Mouse (Mus musculus): ENCODE data around the gene Memo1. TPM values are rescaled to one million over a fixed set of nuclear protein-coding genes. Genes with fewer than 3 reads are reported as not detected.

Memo1 gene
- polyA plus RNA-seq, 1 experiment from 2014 or later = 86.7 TPM

DNA sequence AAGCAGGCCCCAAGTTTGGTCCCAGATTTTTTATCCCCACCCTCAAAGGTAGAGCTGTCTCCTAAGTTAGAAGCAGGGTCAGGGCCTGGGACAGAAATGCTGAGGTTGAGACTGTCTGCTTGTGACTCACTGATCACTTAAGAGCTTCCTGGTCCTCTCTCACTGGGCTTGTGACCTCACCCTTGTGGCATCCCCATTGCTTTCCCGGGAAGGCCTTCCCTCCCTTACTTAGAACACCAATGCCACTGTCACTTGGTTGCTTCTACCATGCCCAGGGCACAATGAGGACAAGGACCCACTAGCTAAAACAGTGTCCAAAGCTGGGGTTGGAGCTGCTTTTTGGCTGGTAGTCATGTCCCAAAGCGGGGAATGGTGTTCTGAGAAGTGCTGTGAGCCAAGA lies 6.7 kb downstream of the Memo1 start:
- H3K9me3 ChIP-seq (ENCODE audit: control insufficient read depth, low read length) = no peaks in the 10 kb centered on the region
- no peak for ATAC-seq (replicated peaks; ENCODE audit: low FRiP score, low TSS enrichment, low read depth)
- no peaks in the 10 kb centered on the region for H3K36me3 ChIP-seq (ENCODE audit: control insufficient read depth, insufficient read depth, low read length)
- H3K27me3 ChIP-seq (replicated peaks; ENCODE audit: control insufficient read depth, insufficient read depth, low read length) = no peaks in the 10 kb centered on the region
- H3K9ac ChIP-seq (ENCODE audit: low read length) = no peak overlapping the region
- peaks cover 12% of the 10 kb centered on the region for H3K4me1 ChIP-seq (replicated peaks; ENCODE audit: control insufficient read depth, insufficient read depth, low read length)
- H3K27ac ChIP-seq (ENCODE audit: low read depth) = no peak overlapping the region
- 82% methylated on average over 2 of the region's 2 CpGs for WGBS
- no peak for DNase-seq (ENCODE audit: low spot score)
- H3K4me3 ChIP-seq (ENCODE audit: low read depth, low read length) = no peak overlapping the region
- no peak overlapping the region for H3K4me2 ChIP-seq (ENCODE audit: low read length)

DNA sequence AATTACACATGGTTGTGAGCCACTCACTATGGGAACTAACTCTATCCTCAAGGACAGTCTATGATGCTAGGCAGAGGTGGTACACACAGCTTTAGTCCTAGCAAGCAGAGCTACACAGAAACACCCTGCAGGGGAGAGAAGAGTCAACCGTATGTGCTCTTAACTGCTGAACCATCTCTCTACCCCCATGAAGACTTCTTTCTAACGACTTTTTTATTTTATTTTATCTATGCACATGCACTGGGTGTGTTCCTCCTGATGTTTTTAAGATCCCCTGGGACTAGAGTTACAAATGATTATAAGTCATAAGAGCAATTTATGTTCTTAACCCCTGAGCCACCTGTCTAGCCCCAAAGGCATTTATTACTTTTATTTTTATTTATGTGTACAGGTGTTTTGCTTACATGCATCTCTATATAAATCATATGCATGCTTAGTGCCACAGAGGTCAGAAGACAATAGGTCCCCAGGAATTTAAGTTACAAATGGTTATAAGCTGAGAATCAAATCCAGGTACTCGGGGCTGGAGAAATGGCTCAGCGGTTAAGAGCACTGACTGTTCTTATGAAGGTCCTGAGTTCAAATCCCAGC lies 9.1 kb downstream of the Memo1 start:
- Histone ChIP-seq H3K27me3 (replicated peaks; ENCODE audit: control insufficient read depth, insufficient read depth, low read length) (no peaks in the 10 kb centered on the region), H3K4me1 (replicated peaks; ENCODE audit: control insufficient read depth, insufficient read depth, low read length) (peaks cover 6% of the 10 kb centered on the region; the same call in 1 of the 2 replicates), H3K4me2 (ENCODE audit: low read length) (no peak overlapping the region), H3K4me3 (ENCODE audit: low read depth, low read length) (no peak overlapping the region), H3K9me3 (ENCODE audit: control insufficient read depth, low read length) (no peaks in the 10 kb centered on the region), H3K36me3 (ENCODE audit: control insufficient read depth, insufficient read depth, low read length) (no peaks in the 10 kb centered on the region), H3K9ac (ENCODE audit: low read length) (no peak overlapping the region), H3K27ac (ENCODE audit: low read depth) (no peak overlapping the region)
- no peak for DNase-seq (ENCODE audit: low spot score)
- ATAC-seq (replicated peaks; ENCODE audit: low FRiP score, low TSS enrichment, low read depth) = no peak
- WGBS = 76% methylated on average over 4 of the region's 4 CpGs

DNA sequence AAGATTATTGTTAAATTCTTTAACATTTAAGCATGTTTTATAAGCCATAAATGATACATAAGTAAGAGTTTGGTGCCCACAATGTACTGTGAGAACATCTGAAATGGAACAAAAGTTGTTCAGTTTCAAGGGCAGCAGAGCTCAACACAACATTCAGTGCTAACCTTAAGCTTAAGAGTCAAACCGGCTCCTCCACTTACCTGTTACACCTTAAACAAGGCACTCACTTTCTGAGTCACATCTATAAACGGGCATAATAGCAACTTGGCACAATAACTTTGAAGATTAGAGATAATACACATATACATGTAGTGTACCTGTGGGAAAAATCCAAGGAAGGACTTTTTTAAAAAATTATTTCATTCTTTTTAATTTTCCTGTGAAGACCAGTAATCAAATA lies 9.6 kb downstream of the Memo1 start:
- no peak for DNase-seq (ENCODE audit: low spot score)
- Histone ChIP-seq H3K36me3 (ENCODE audit: control insufficient read depth, insufficient read depth, low read length) (no peaks in the 10 kb centered on the region), H3K9ac (ENCODE audit: low read length) (no peak overlapping the region), H3K4me1 (replicated peaks; ENCODE audit: control insufficient read depth, insufficient read depth, low read length) (peaks cover 2% of the 10 kb centered on the region; the same call in 1 of the 2 replicates), H3K4me2 (ENCODE audit: low read length) (no peak overlapping the region), H3K27ac (ENCODE audit: low read depth) (no peak overlapping the region), H3K27me3 (replicated peaks; ENCODE audit: control insufficient read depth, insufficient read depth, low read length) (no peaks in the 10 kb centered on the region), H3K4me3 (ENCODE audit: low read depth, low read length) (no peak overlapping the region), H3K9me3 (ENCODE audit: control insufficient read depth, low read length) (no peaks in the 10 kb centered on the region)
- 84% methylated on average over 2 of the region's 2 CpGs for WGBS
- ATAC-seq (replicated peaks; ENCODE audit: low FRiP score, low TSS enrichment, low read depth) = no peak

DNA sequence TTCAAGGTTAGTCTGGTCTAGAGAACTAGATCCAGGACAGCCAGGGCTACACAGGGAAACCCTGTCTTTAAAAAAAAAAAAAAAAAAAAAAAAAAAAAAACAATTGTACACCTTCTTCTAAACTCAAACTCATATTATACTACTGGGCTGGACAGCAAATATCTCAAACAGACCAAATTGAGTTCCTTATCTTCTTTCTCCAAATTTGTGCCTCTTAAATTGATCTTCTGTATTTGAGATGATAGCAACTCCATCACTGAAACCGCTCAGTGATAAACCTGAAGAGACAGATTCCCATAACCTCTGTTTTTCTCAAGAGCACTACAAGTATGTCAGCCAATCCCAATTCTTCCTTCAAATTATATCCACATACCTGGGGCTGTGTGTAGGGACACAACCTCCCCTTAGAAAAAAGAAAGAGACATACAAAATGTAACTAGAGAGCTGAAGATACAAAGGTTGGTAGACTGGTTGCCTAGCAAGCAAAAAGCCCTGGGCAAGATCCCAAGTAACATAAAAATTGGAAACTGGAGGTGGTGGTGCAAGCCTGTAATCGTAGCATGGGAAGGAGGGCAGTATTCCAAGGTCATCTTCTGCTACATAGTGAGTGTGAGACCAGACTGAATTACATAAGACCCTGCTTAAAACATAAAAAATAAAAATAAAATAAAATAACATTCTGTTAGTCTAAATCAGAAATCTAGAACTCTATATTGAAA lies 10.8 kb downstream of the Memo1 start:
- Histone ChIP-seq H3K27ac (ENCODE audit: low read depth) (no peak overlapping the region), H3K27me3 (replicated peaks; ENCODE audit: control insufficient read depth, insufficient read depth, low read length) (no peaks in the 10 kb centered on the region), H3K4me2 (ENCODE audit: low read length) (no peak overlapping the region), H3K9ac (ENCODE audit: low read length) (no peak overlapping the region), H3K9me3 (ENCODE audit: control insufficient read depth, low read length) (no peaks in the 10 kb centered on the region), H3K4me1 (replicated peaks; ENCODE audit: control insufficient read depth, insufficient read depth, low read length) (no peaks in the 10 kb centered on the region), H3K36me3 (ENCODE audit: control insufficient read depth, insufficient read depth, low read length) (no peaks in the 10 kb centered on the region), H3K4me3 (ENCODE audit: low read depth, low read length) (no peak overlapping the region)
- 85% methylated on average over 2 of the region's 2 CpGs for whole genome bisulfite sequencing
- DNase-seq (ENCODE audit: low spot score) (no peak), ATAC-seq (replicated peaks; ENCODE audit: low FRiP score, low TSS enrichment, low read depth) (no peak)

DNA sequence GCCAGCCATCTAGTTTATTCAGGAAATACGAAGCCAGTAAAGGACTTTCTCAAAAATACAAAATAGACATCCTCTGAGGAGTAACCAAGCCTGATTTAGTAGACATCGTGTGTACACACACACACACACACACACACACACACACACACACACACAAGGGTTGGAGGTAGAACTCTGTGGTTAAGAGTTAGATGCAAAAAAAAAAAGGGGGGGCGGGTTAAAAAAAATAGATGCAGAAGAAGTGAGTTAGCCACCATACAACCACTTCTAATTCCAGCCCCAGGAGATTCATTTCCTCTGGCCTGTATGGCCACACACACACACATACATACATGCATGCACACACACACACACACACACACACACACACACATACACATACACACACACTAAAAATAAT lies 13.3 kb downstream of the Memo1 start:
- H3K4me3 ChIP-seq (ENCODE audit: low read depth, low read length) = no peak overlapping the region
- WGBS = 90% methylated on average over 3 of the region's 3 CpGs
- no peaks in the 10 kb centered on the region for H3K4me1 ChIP-seq (replicated peaks; ENCODE audit: control insufficient read depth, insufficient read depth, low read length)
- DNase-seq (ENCODE audit: low spot score) = no peak
- no peaks in the 10 kb centered on the region for H3K27me3 ChIP-seq (replicated peaks; ENCODE audit: control insufficient read depth, insufficient read depth, low read length)
- H3K36me3 ChIP-seq (ENCODE audit: control insufficient read depth, insufficient read depth, low read length) = no peaks in the 10 kb centered on the region
- H3K9me3 ChIP-seq (ENCODE audit: control insufficient read depth, low read length) = no peaks in the 10 kb centered on the region
- ATAC-seq (replicated peaks; ENCODE audit: low FRiP score, low TSS enrichment, low read depth) = no peak
- no peak overlapping the region for H3K27ac ChIP-seq (ENCODE audit: low read depth)
- H3K4me2 ChIP-seq (ENCODE audit: low read length) = no peak overlapping the region
- no peak overlapping the region for H3K9ac ChIP-seq (ENCODE audit: low read length)

- no peak overlapping the region for H3K4me3 ChIP-seq (ENCODE audit: low read depth, low read length)
- H3K9me3 ChIP-seq (ENCODE audit: control insufficient read depth, low read length) = no peaks in the 10 kb centered on the region
- no peaks in the 10 kb centered on the region for H3K4me1 ChIP-seq (replicated peaks; ENCODE audit: control insufficient read depth, insufficient read depth, low read length)
- H3K4me2 ChIP-seq (ENCODE audit: low read length) = no peak overlapping the region
- H3K27me3 ChIP-seq (replicated peaks; ENCODE audit: control insufficient read depth, insufficient read depth, low read length) = no peaks in the 10 kb centered on the region
- no peak overlapping the region for H3K9ac ChIP-seq (ENCODE audit: low read length)
- WGBS = 94% methylated on average over 8 of the region's 8 CpGs
- H3K27ac ChIP-seq (ENCODE audit: low read depth) = no peak overlapping the region
- no peaks in the 10 kb centered on the region for H3K36me3 ChIP-seq (ENCODE audit: control insufficient read depth, insufficient read depth, low read length)
- no peak for ATAC-seq (replicated peaks; ENCODE audit: low FRiP score, low TSS enrichment, low read depth)
- no peak for DNase-seq (ENCODE audit: low spot score)
These were observed 16.1 kb downstream of the Memo1 start for GRCm38 (mm10) chr17:74278966-74279869.

GRCm38 (mm10) chr17:74274471-74274870 lies 20.9 kb downstream of the Memo1 start:
- ATAC-seq (replicated peaks; ENCODE audit: low FRiP score, low TSS enrichment, low read depth) = no peak
- WGBS = 66% methylated on average over 3 of the region's 3 CpGs
- Histone ChIP-seq H3K9me3 (ENCODE audit: control insufficient read depth, low read length) (no peaks in the 10 kb centered on the region), H3K4me2 (ENCODE audit: low read length) (no peak overlapping the region), H3K27me3 (replicated peaks; ENCODE audit: control insufficient read depth, insufficient read depth, low read length) (no peaks in the 10 kb centered on the region), H3K4me3 (ENCODE audit: low read depth, low read length) (no peak overlapping the region), H3K9ac (ENCODE audit: low read length) (no peak overlapping the region), H3K4me1 (replicated peaks; ENCODE audit: control insufficient read depth, insufficient read depth, low read length) (no peaks in the 10 kb centered on the region), H3K27ac (ENCODE audit: low read depth) (no peak overlapping the region), H3K36me3 (ENCODE audit: control insufficient read depth, insufficient read depth, low read length) (no peaks in the 10 kb centered on the region)
- DNase-seq (ENCODE audit: low spot score) = no peak

DNA sequence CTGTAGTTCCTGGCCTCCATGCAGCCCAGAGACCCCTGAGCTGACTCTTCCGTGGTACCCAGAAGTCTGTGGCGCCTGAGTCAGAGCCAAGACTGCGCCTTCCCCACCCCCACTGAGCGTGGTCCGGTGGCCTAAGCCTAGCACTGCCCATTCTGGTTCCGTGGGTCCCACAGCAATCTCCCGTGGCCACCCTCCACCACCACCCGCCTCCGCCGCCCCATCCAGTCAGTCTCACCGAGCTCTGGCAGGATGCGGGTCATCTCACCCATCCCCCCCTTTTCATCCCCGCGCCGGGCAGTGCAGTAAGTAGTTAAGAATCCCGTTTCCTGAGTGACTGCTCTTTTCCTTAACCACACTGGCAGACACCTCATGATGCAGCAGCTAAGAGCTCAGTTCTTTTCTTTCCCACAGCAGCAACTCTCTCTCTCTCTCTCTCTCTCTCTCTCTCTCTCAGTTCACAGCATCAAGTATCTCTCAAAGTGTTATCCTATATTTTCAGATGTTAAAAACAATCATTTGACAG lies 22.6 kb downstream of the Memo1 start:
- Histone ChIP-seq H3K9ac (ENCODE audit: low read length) (no peak overlapping the region), H3K4me3 (ENCODE audit: low read depth, low read length) (no peak overlapping the region), H3K4me1 (replicated peaks; ENCODE audit: control insufficient read depth, insufficient read depth, low read length) (no peaks in the 10 kb centered on the region), H3K36me3 (ENCODE audit: control insufficient read depth, insufficient read depth, low read length) (no peaks in the 10 kb centered on the region), H3K9me3 (ENCODE audit: control insufficient read depth, low read length) (no peaks in the 10 kb centered on the region), H3K27ac (ENCODE audit: low read depth) (no peak overlapping the region), H3K4me2 (ENCODE audit: low read length) (no peak overlapping the region), H3K27me3 (replicated peaks; ENCODE audit: control insufficient read depth, insufficient read depth, low read length) (no peaks in the 10 kb centered on the region)
- DNase-seq (ENCODE audit: low spot score) (no peak), ATAC-seq (replicated peaks; ENCODE audit: low FRiP score, low TSS enrichment, low read depth) (0 out of 2 replicates have a peak, but pooled peaks have one; percentile 50)
- 74% methylated on average over 16 of the region's 16 CpGs for WGBS
